Mouse (Mus musculus) ES-CJ7 (cell line): Measurements from ENCODE around the gene Per3.
"Not testable (repeated sequence)": the region's sequence is repeated elsewhere in the genome, so short reads cannot be mapped to it uniquely, and the experiment has no call there.

Experiments
- DNase-seq: peaks from one replicate; pipeline ENCODE4 v3.0.0; 2011; ENCODE audit warnings: low read depth, low spot score

The Per3 gene

DNA sequence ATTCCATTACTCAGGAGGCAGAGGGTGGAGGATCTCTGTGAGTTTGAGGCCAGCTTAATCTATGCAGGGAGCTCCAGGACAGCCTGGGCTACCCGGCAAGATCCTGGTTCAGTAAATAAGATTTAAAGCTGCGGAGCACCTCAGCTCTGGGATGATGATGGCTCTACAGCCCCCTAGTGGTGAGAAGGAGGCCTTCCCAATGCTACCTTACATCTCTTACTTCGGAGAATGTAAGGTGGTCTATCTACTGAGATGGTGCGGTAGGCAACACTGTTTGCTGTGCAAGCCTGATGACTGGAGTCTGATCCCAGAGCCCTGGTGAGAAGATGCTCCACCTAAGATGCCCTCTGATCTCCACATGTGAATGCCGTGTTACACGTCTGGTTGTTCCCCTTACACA is 17.5 kb downstream of the Per3 start:
- peak; percentile 78 for DNase-seq

GRCm38 (mm10) chr4:151024152-151024551 is 20.3 kb downstream of the Per3 start:
- DNase-seq = no peak

DNA sequence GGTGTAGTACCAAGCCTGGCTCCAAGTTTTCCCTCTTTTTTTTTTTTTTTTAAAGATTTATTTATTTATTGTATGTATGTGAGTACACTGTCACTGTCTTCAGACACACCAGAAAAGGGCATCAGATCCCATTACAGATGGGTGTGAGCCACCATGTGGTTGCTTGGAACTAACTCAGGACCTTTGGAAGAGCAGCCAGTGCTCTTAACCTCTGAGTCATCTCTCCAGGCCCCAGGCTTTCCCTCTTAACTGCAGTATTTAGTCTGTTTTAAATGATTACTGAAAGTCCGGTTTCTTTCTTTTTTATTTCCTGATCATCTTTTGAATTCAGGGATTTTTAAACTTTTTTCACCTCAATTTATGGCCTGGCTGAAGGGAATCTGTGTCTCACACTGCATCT is 27.1 kb downstream of the Per3 start:
- not testable (repeated sequence) for DNase-seq

- DNase-seq = no peak
These were observed 28.5 kb downstream of the Per3 start for GRCm38 (mm10) chr4:151015946-151016345.

DNA sequence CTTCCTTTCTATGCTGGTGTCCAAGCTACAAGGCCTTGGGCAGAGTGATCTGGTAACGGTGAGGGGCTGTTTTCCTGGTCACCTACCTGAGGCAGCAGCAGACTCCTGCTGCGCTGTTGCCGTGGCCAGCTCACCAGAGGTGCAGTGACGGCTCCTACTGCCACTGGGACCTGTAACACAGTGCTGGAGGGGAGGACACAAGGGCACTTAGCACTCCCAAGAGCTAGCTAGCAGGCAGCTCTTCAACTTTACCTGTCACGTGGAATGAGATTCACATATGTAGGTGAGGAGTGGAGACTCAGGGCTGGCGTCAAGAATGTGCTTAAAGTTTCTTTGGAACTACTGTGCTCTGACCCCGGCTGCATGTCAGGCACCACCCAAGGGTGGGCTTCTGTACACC is 34.1 kb downstream of the Per3 start:
- DNase-seq = no peak

DNA sequence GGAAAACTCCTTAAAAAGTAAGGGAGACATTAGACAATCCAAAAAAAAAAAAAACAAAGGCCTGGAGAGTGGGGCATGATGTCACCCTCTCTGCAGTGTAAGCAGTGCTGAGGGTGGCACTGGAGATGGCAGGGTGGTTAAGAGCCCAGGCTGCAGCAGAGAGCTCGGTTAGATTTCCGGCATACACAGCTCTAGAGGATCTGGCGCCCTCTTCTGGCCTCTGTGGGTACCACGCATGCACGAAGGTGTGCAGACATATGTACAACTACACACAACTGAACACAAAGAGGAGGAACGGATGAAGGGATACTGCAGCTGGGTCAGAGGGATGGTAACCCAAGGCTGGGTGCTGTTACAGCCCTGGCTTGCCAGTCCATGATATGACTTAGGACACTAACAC is 37.5 kb downstream of the Per3 start:
- peak; percentile 66 for DNase-seq

- DNase-seq = no peak
These were observed 38.7 kb downstream of the Per3 start for GRCm38 (mm10) chr4:151005656-151006318.

DNA sequence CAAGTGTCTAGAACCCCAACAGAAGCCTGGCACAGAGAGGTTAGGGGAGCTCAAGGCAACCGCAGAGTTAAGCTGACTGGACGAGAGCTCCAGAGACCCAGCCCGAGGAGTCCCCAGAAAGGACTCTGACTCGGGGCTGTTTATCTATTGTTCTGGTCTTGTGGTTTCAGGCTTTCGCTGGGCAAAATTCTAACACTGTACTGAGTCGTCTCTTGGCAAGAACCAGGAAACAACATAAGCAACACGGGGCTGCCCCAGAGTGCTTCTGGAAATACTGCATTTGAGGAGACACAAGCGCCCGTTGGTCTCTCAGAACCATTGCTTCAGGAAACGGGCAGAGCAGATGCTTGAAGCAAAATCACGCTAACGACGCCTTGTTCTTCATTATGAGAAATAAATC is 43.1 kb downstream of the Per3 start:
- no peak for DNase-seq

GRCm38 (mm10) chr4:150998626-150999025 is 45.8 kb downstream of the Per3 start:
- DNase-seq = no peak

- no peak for DNase-seq
These were observed 47.7 kb downstream of the Per3 start, which contains the start of gene Uts2 for GRCm38 (mm10) chr4:150996797-150997196. TSS of gene Uts2 (plus strand) at chr4:150997097.

- peak; percentile 83 for DNase-seq
These were observed 54.3 kb downstream of the Per3 start for GRCm38 (mm10) chr4:150990148-150990547.

DNA sequence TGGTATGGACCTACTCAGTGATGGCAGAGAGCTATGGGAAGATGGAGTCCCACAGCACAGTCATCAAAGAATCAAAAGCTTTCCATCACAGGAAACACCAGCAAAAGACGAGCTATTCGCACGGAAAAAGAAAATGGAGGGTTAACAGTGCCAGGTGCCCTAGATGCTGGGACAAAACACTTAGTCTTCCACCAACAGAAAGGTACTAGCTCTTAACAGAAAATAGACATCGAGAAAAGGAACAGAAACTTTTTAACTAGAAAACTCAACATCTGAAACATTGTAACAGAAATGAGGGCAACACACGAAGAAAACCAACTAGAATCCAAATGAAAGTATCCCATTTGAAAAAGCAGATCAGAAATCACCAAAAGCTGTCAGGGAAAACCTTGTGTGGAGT is 64.3 kb downstream of the Per3 start:
- no peak for DNase-seq

GRCm38 (mm10) chr4:150979455-150979854 is 65.0 kb downstream of the Per3 start:
- DNase-seq = no peak

DNA sequence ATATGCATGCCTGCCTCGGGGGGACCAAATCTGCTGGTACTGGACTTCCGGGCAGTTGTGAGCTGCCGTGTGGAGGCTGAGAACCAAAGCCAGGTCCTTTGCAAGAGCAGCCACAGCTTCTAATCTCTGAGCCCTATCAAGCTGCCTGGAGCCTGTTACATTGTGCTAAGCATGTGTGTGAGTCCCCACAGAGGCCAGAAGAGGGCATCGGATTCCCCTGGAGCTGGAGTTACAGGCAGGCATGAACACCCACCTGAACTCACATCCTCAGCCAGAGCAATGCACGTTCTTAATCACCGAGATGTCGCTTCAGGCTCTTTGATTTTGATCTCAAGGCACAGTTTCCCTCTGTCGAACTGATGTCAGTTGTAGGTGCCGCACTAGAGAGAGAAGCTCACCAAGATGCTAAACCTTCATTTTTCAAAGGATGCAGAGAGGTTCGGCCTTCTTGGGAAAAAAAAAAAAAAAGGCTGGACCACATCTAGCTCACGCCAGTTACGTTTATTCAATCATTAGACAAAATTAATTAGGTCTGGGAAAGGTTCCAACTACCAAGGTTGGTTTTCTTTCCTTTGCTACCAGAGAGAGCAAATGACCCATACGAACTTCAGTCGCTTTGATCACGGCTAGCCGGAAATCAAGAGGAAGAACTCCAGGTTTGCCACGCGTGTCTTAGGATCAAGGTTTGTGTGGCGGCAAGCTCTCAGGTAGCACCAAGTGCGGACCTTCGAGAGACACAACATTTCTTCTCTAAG is 66.1 kb downstream of the Per3 start:
- DNase-seq = peak; percentile 58

- no peak for DNase-seq
These were observed 69.3 kb downstream of the Per3 start for GRCm38 (mm10) chr4:150975145-150975544.

GRCm38 (mm10) chr4:150973264-150973663 is 71.2 kb downstream of the Per3 start:
- DNase-seq = no peak

DNA sequence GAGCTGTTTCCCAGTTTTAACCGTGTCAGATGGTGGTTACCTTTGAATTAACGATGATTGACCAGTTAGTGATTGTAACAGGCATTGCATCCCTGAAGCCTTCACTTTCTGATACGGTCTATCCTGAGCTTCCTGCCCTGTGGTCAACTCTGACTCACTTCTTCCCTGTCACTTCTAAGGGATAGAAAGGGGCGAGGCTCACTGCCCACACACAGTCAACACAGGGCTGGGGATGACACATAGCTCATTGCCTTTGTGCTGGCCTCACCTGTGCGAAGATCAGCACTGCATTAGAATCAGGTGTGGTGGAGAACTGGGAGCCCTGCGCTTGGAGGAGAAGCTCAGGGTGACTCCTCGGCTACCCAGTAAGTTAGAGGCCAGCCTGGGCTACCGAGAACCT is 75.5 kb downstream of the Per3 start:
- no peak for DNase-seq

DNA sequence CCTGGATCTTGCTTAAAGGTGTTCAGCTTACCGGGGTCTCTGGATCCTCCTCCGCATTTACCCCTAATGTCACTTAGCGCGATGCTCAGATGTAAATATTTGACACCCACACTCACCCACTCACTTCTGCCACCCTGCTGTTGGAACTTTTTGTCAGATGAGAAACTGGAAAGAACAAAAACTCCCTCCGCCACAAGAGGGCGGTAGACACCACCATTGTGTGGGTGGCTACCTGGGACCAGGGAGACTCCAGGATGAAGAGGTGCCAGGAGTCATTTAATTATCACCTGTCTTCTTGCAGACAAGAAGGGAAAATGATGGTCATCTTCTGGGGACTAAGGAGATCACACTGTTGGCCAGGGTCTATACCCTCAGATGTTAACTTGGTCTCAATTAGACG is 77.9 kb downstream of the Per3 start:
- peak; percentile 71 for DNase-seq

- peak; percentile 58 for DNase-seq
These were observed 78.9 kb downstream of the Per3 start for GRCm38 (mm10) chr4:150965555-150965951.

GRCm38 (mm10) chr4:150964635-150965554 is 79.6 kb downstream of the Per3 start:
- DNase-seq = peak; percentile 90

DNA sequence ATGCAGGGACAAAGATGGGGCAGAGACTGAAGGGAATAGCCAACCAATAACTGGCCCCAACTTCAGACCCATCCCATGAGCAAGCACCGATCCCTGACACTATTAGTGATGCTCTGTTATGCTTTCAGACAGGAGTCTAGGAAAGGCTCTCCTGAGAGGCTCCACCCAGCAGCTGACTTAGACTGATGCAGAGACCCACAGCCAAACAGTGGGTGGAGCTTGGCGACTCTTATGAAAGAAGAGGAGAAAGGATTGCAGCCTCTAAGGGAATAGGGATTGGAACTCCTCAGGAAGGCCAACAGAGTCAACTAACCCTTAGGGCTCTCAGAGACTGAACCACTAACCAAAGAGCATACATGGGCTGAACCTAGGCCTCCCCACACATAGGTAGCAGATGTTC is 80.8 kb downstream of the Per3 start:
- no peak for DNase-seq

DNA sequence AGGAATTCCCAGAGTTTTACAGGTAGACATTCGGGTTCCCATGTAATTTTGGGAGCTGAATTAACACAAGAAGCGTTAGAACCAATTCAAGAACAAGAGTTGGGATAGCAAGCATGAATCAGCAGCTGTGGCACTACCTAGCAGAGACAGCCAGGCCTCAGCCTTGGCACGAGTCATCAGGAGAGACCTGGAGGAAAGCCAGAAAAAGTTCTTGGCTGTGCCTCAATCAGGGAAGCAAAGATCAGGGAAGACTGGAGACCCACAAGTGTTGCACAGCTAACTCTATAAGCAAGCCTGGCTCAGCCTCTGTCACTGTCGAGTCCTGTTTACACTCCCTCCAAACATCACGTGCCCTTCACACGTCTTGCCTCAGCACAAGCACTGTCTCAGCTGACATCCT is 82.2 kb downstream of the Per3 start:
- no peak for DNase-seq
